Mouse (Mus musculus): ENCODE measurements around the gene Anks3.

DNA sequence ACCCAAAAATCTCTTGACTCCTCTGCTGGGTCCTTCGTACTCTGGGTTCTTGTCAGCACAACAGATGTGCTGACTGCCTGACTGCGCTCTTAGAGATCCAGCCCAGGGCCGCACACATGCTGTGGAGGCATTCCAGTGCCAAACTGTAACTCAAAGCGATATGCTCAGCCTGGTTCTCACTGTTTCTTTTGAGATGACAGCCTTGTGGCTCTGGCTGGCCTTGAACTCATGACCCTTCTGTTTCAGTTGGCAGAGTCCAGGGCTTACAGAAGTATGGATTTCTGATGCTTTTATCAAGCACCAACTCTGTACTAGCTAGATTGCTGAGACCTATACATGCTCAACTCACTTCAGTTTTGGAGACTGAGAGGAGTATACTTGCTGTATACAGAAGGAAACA is 29.3 kb upstream of the Anks3 start:
- TF ChIP-seq CTCF (IDR thresholded peaks at IDR 0.05; ENCODE audit: low read depth, low read length) (no peak), GATA1 (IDR thresholded peaks at IDR 0.05; ENCODE audit: borderline replicate concordance, low read length) (no peak), TAL1 (conservative IDR thresholded peaks at IDR 0.05; ENCODE audit: low read depth, low read length) (no peak)

Measured in G1E (cell line).